ENCODE assay signal across 8 mouse cellular contexts in genomic region chr5:128981607-128982006, GRCm38 (mm10). TPM values are rescaled to one million over a fixed set of nuclear protein-coding genes. Genes with fewer than 3 reads are reported as not detected.
DNase-seq lines count a peak whose midpoint lies in the region; ATAC-seq and TF ChIP-seq lines count a peak whose summit lies in the region.

No protein-coding gene starts in this region.

- H3K9me3 ChIP-seq in ES-Bruce4 (replicated peaks; ENCODE audit: control insufficient read depth, insufficient read depth, low read length, poor library complexity, severe bottlenecking): no peaks in the 10 kb centered on the region
- H3K9me3 ChIP-seq in embryonic facial prominence, embryonic 10.5 days: no peaks in the 10 kb centered on the region
- H3K9me3 ChIP-seq in heart, embryonic 16.5 days (replicated peaks; ENCODE audit: control insufficient read depth, low read length): peaks cover 4% of the 10 kb centered on the region; the same call in 1 of the 2 replicates
- H3K9me3 ChIP-seq in lung, postnatal 0 days (ENCODE audit: low read length): no peaks in the 10 kb centered on the region

- no peak overlapping the region for H3K27ac ChIP-seq in ES-Bruce4 (ENCODE audit: insufficient read depth, low read length)
- no peak overlapping the region for H3K27ac ChIP-seq in embryonic facial prominence, embryonic 10.5 days (replicated peaks)
- no peak overlapping the region for H3K27ac ChIP-seq in heart, embryonic 16.5 days (ENCODE audit: low read length)
- no peak overlapping the region for H3K27ac ChIP-seq in lung, postnatal 0 days (ENCODE audit: low read length)

- peak; percentile 99 for TF ChIP-seq CTCF in ES-Bruce4 (IDR thresholded peaks at IDR 0.05; ENCODE audit: low read depth, low read length)
- peak; percentile 88 for TF ChIP-seq CTCF in lung, postnatal 0 days (IDR thresholded peaks at IDR 0.05)

- no peaks in the 10 kb centered on the region for H3K27me3 ChIP-seq in ES-Bruce4 (ENCODE audit: control insufficient read depth, insufficient read depth, low read length, poor library complexity, severe bottlenecking)
- no peaks in the 10 kb centered on the region for H3K27me3 ChIP-seq in embryonic facial prominence, embryonic 10.5 days (replicated peaks; ENCODE audit: low read depth, poor library complexity, severe bottlenecking)
- no peaks in the 10 kb centered on the region for H3K27me3 ChIP-seq in heart, embryonic 16.5 days (ENCODE audit: control insufficient read depth, insufficient read depth, low read length)
- no peaks in the 10 kb centered on the region for H3K27me3 ChIP-seq in lung, postnatal 0 days (replicated peaks; ENCODE audit: insufficient read depth, low read length)

- no peak for TF ChIP-seq EP300 in ES-Bruce4 (IDR thresholded peaks at IDR 0.05; ENCODE audit: insufficient read depth, low read depth, low read length)
- no peak for TF ChIP-seq EP300 in lung, postnatal 0 days (IDR thresholded peaks at IDR 0.05)

- no peak for TF ChIP-seq POLR2A in ES-Bruce4 (IDR thresholded peaks at IDR 0.05; ENCODE audit: insufficient read depth, low read length)

- peak; percentile 73; the same call in 1 of the 2 replicates for ATAC-seq in heart, embryonic 16.5 days (replicated peaks; ENCODE audit: extremely low read depth, insufficient read depth, low FRiP score)
- ATAC-seq in lung, postnatal 0 days: peak; percentile 67

- 28% methylated on average over 12 of the region's 12 CpGs for WGBS in embryonic facial prominence, embryonic 10.5 days
- WGBS in heart, embryonic 16.5 days: 25% methylated on average over 12 of the region's 12 CpGs
- 25% methylated on average over 12 of the region's 12 CpGs for WGBS in lung, postnatal 0 days

- no peaks in the 10 kb centered on the region for H3K36me3 ChIP-seq in ES-Bruce4 (ENCODE audit: control insufficient read depth, insufficient read depth, low read length, poor library complexity, severe bottlenecking)
- peaks cover 20% of the 10 kb centered on the region for H3K36me3 ChIP-seq in embryonic facial prominence, embryonic 10.5 days (replicated peaks)
- peaks cover 18% of the 10 kb centered on the region for H3K36me3 ChIP-seq in heart, embryonic 16.5 days (ENCODE audit: control insufficient read depth, insufficient read depth)
- peaks cover 6% of the 10 kb centered on the region; the same call in 1 of the 2 replicates for H3K36me3 ChIP-seq in lung, postnatal 0 days (ENCODE audit: insufficient read depth, low read length)

- H3K4me2 ChIP-seq in heart, embryonic 16.5 days (ENCODE audit: low read depth, low read length): no peak overlapping the region
- no peak overlapping the region for H3K4me2 ChIP-seq in lung, postnatal 0 days (replicated peaks; ENCODE audit: low read depth, low read length)

- H3K4me3 ChIP-seq in ES-Bruce4 (ENCODE audit: low read depth, low read length): no peak overlapping the region
- H3K4me3 ChIP-seq in embryonic facial prominence, embryonic 10.5 days: no peak overlapping the region
- no peak overlapping the region for H3K4me3 ChIP-seq in heart, embryonic 16.5 days (ENCODE audit: low read length)
- no peak overlapping the region for H3K4me3 ChIP-seq in lung, postnatal 0 days (ENCODE audit: low read depth, low read length)

- DNase-seq in adrenal gland, postnatal 14 days: peak; percentile 80
- DNase-seq in embryonic facial prominence, embryonic 10.5 days (ENCODE audit: low spot score): peak; percentile 77
- peak; percentile 78 for DNase-seq in kidney, postnatal 10 days
- peak; percentile 43 for DNase-seq in lung, postnatal 0 days (ENCODE audit: low spot score)
- peak; percentile 81 for DNase-seq in retina, postnatal 1 day
- peak; percentile 69 for DNase-seq in urinary bladder, postnatal 25 days (ENCODE audit: low spot score)

- H3K9ac ChIP-seq in ES-Bruce4 (ENCODE audit: low read depth, poor library complexity, severe bottlenecking): no peak overlapping the region
- H3K9ac ChIP-seq in heart, embryonic 16.5 days (ENCODE audit: low read length): no peak overlapping the region
- no peak overlapping the region for H3K9ac ChIP-seq in lung, postnatal 0 days (replicated peaks; ENCODE audit: low read depth)

- no peaks in the 10 kb centered on the region for H3K4me1 ChIP-seq in ES-Bruce4 (ENCODE audit: control insufficient read depth, insufficient read depth, low read length)
- H3K4me1 ChIP-seq in embryonic facial prominence, embryonic 10.5 days: no peaks in the 10 kb centered on the region
- no peaks in the 10 kb centered on the region for H3K4me1 ChIP-seq in heart, embryonic 16.5 days (ENCODE audit: control insufficient read depth, insufficient read depth, low read length)
- no peaks in the 10 kb centered on the region for H3K4me1 ChIP-seq in lung, postnatal 0 days (ENCODE audit: insufficient read depth, low read depth, low read length)

RNA-seq across cellular contexts. Expression of gene Stx2, which starts 26.8 kb away (rescaled TPM):
- 19.8 and 25.9 TPM in 2 replicates for polyA plus RNA-seq in ES-Bruce4 (2011; ENCODE audit: insufficient read depth, insufficient read length, low read depth, missing spikeins)
- 27.1 and 27.5 TPM in 2 replicates for total RNA-seq in adrenal gland, postnatal 14 days (2021)
- polyA plus RNA-seq in embryonic facial prominence, embryonic 10.5 days (2016; fragmentation: Nextera tagmentation; extraction: Ambion mirVana): 22.2 and 24.9 TPM in 2 replicates
- polyA plus RNA-seq in heart, embryonic 16.5 days (2015; fragmentation: Nextera tagmentation; extraction: Ambion mirVana): 23.0 and 25.1 TPM in 2 replicates
- 15.1 and 18.2 TPM in 2 replicates for polyA plus RNA-seq in lung, postnatal 0 days (2015; fragmentation: Nextera tagmentation; extraction: Ambion mirVana)

RNA-seq across cellular contexts. Expression of gene Rimbp2, which starts 28.3 kb away (rescaled TPM):
- polyA plus RNA-seq in ES-Bruce4 (2011; ENCODE audit: insufficient read depth, insufficient read length, low read depth, missing spikeins): 0.33 and 0.40 TPM in 2 replicates
- total RNA-seq in adrenal gland, postnatal 14 days (2021): 5.7 and 6.0 TPM in 2 replicates
- 0.33 and 0.42 TPM in 2 replicates for polyA plus RNA-seq in embryonic facial prominence, embryonic 10.5 days (2016; fragmentation: Nextera tagmentation; extraction: Ambion mirVana)
- polyA plus RNA-seq in heart, embryonic 16.5 days (2015; fragmentation: Nextera tagmentation; extraction: Ambion mirVana): 0.14 and 0.22 TPM in 2 replicates
- polyA plus RNA-seq in lung, postnatal 0 days (2015; fragmentation: Nextera tagmentation; extraction: Ambion mirVana): not detected in 2 replicates

RNA-seq across cellular contexts. Expression of gene Ran, which starts 38.3 kb away (rescaled TPM):
- 669 and 685 TPM in 2 replicates for polyA plus RNA-seq in ES-Bruce4 (2011; ENCODE audit: insufficient read depth, insufficient read length, low read depth, missing spikeins)
- 212 and 219 TPM in 2 replicates for total RNA-seq in adrenal gland, postnatal 14 days (2021)
- 958 and 1,014 TPM in 2 replicates for polyA plus RNA-seq in embryonic facial prominence, embryonic 10.5 days (2016; fragmentation: Nextera tagmentation; extraction: Ambion mirVana)
- 327 and 358 TPM in 2 replicates for polyA plus RNA-seq in heart, embryonic 16.5 days (2015; fragmentation: Nextera tagmentation; extraction: Ambion mirVana)
- 126 and 138 TPM in 2 replicates for polyA plus RNA-seq in lung, postnatal 0 days (2015; fragmentation: Nextera tagmentation; extraction: Ambion mirVana)
